Mouse (Mus musculus): ENCODE measurements around the gene Dcps.

The Dcps gene

DNA sequence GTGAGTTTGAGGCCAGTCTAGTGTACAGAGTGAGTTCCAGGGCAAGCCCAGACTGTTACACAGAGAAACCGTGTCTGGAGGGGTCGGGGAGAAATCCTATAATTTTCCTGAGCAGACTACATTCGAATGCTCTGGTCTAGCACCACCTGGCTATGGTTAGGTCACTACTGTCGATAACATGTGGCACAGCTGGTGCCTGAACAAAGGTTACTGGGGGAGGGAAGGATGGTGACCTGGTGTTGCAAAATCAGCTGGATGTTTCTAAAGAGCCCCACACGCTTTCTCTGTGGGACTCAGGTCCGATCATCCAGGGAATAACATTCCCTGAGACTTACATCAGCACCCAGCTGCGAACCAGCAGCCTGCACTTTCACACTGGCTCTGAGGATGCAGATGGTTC, 37.8 kb downstream of the Dcps start:
- DNase-seq (ENCODE audit: extremely low read depth, low read depth, low spot score): no peak

DNA sequence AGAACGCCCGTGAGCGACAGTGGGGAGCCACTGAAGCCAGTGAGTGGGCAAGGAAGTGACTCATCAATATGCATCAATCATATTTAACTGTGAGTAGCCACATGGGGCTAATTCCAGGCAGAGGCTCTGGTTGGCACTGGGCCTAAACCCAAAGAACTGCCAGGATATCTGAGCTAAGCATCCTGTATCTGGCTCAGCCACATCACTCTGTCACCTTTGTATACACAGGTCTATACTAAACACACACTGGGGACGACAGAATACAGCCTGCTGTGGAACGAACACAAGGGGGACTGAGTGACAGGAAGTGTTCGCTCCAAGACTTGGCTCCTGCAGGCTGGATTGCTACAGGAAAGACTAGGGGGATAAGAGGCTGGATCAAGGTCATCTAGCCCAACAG, 40.3 kb downstream of the Dcps start:
- DNase-seq (ENCODE audit: extremely low read depth, low read depth, low spot score): no peak

DNA sequence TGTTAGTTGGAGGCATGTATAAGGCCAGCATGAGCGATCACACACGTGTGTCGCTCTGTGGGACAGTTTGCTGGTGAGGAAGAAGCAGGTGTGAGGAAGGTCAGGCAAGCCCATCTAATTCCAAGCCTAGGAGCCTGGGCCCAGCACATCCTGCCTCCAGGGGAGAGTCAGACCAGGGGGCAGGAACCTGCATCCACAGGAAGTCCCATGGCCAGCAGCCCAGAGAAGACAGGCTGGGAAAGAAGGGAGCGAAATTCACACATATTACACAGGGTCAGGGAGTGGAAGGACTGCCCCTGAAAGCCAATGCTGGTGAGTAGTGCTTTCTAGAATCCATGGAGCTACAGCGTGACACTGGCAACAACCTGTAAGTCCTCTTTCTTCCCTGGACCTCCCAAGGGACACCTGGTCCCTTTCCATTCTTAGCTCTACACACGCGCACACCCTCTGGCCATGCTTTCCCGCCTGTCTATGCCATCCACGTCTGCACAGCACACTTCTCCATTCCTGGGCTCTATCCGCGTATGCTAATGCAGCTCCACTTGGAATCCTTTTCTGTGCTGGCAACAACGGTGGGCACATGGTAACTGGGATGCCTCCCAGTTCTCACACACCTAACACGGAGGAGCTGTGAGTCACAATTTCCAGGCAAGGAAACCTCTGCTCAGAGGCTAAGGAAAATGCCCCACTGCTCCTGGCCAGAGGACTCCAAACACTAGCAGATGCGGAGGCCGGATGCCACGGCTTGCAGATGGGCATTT, 44.0 kb downstream of the Dcps start:
- no peak for DNase-seq (ENCODE audit: extremely low read depth, low read depth, low spot score)

DNA sequence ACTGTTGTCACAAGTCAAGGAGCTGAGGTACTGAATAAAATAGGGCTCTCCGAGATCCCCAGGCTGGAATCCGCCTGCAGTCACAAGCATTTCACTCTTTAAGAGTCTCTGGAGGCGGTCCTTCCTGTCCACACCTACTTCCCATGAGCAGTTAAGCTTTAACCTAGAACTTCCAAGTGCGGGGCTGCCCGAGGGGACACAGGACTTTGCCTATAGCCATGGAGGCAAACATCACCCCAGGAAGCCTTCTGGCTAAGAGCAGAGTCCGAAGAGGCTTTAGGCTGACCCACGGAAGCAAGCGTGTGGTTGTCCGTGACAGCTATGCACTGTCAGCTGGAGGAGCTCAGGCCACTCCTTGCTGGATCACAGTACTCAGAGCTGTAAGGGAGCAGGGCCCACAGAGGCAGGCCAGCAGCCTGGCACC, 46.9 kb downstream of the Dcps start:
- DNase-seq (ENCODE audit: extremely low read depth, low read depth, low spot score): no peak

DNA sequence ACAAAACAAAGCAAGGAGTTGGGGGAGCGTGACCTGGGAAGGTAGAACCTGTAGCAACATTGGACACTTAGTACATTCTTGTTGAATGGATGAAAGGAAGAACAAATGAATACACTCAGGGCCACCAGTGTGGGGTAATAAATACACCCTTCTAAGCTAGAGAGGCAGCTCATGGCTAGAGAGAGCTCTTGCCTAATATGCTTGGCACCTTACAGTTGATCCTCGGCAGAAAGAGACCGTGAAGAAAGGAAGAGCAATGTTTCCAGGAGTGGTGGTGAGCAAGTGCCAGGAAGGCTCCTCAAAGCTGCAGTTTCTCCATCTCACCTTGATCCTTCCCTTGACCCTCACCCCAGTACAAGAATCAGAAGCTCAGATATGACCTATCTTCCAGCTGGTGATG, 47.3 kb downstream of the Dcps start:
- DNase-seq (ENCODE audit: extremely low read depth, low read depth, low spot score): no peak

DNA sequence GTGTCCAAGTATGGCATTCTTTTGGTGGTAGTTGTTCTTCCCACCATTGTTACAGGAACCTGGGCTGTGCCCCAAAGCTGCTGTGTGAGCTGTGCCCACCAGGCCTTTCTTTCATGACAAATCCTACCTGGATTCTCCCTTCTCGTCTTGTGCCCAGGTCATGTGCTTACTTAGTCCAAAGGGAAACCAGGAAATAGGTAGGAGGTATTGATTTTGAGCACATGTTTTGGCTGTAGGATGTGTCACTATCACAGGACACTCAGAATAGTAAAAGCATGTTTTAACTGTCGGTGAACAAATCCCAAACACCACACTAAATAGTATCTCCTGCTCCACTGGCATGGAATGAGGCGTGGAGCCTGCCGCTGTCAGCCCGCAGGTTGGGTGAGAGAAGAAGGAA, 48.3 kb downstream of the Dcps start:
- DNase-seq (ENCODE audit: extremely low read depth, low read depth, low spot score): no peak

DNA sequence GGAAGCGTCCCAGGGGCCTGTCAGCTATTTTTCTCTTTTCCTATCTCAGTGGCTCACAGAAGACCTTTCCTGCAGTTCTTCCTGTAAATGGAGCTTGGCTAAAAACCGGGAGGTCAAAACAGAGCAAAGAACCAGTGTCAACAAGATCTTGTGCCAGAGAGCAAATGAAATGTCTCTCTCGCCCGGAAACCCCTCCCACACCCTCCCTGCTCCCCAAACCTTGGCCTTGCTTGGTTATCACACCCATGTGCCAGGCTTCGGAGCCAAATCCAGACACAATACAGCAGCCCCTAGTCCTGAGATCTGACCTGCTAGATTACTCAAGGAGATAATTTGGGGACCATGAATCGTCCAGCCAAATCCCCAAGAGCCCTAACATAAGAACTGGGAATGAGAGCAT, 48.7 kb downstream of the Dcps start:
- DNase-seq (ENCODE audit: extremely low read depth, low read depth, low spot score): no peak

DNA sequence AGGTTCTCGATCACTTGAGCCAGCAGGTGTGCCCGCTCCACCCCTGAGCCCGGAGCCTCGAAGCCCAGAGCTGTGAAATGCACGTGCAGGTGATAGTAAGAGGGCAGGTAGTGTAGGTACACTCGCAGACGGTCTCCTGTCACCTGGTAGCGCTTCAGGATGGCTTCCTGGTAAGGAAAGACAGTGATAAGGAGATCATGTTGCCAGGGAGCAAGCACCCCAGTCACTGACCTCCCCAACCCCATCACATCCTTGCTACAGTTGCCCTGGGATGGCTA, 51.2 kb downstream of the Dcps start:
- no peak for DNase-seq (ENCODE audit: extremely low read depth, low read depth, low spot score)

DNA sequence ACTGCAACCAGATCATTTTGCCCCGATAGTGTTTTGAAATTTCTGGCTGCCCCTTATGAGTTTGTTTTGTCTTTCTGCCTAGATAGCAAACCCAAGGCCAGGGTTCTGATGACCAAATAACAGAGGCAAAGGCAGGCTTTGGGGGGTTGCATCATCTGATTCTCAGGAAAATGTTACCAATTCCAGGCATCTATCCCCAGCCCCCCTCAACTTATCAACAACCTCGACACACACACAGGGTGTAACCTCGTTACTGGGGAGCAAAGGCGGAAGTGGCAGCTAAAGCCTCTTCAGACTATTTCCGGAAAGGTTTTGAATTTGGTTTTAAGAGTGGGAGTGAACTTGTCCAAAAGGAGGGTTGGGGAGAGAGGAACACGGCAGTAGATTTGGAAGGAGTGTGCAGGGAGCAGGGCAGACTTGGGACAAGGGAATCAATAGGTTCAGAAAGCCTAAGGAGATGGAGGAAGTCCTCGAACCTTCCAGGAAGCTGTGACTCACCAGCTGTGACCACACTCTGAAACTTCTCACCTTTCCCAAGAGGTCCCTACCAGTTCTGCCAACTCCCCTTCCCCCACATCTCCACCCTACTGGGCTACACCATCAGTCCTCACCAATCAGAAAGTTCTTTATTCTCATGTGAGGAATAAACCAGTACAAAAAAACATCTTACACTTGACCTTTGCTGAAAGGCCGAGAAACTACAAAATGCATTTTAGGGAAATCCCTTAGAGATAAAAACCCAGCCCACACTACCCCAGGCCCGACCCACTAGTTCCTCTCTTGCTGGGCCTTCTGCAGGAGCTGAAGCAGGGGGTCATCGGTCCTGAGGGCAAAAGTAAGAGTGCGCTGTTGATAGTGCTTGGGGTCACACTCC, 51.8 kb downstream of the Dcps start:
- DNase-seq (ENCODE audit: extremely low read depth, low read depth, low spot score): no peak

DNA sequence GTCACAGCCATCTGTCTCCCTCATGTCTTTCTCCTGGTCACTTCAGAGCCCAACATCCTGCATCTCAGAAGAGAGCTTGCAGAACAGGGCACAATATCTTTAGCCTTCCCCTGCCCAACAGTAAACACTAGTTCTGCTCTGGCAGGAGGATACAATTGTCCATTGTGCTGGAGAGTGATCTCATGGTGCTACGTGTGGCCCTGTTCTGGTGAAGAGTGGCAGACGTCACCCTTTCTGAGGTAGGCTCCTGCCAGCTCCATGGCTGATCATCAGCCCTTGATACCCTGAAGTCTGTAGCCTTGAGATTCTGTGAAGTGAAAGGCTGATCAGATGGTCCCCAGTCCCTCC, 52.4 kb downstream of the Dcps start:
- no peak for DNase-seq (ENCODE audit: extremely low read depth, low read depth, low spot score)

DNA sequence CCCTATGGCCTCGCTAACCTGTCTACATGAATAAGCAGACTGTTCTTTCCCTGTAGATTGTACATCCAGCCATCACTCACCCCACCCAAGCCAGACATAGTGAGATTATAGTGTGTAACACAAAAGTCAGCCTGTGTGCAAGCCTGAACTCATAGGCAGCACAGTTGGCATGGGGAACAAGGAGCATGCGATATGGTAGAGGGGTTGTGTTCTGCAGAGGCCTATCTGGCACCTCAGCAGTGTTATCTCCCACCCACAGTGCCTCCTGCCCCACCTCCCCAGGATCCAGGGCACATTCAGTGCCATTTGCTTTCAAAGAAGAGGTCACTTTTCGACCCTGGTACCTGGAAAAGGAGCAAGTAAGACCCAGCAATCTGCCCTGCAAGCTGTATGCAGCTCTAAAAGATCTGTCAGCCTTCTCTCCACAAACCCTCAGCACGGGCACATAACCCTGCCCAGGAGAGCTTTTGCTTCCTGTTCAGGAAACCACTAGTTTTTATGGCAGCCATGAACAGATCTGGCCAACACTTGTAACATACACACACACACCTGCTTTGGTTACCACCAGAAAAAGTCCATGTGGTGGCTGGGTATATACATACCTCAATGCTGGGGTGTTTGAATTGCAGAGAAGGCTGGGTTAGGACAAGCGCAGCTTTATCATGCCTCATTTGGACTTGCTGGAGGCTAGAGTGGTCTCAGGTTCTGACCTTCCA, 53.2 kb downstream of the Dcps start:
- no peak for DNase-seq (ENCODE audit: extremely low read depth, low read depth, low spot score)

DNA sequence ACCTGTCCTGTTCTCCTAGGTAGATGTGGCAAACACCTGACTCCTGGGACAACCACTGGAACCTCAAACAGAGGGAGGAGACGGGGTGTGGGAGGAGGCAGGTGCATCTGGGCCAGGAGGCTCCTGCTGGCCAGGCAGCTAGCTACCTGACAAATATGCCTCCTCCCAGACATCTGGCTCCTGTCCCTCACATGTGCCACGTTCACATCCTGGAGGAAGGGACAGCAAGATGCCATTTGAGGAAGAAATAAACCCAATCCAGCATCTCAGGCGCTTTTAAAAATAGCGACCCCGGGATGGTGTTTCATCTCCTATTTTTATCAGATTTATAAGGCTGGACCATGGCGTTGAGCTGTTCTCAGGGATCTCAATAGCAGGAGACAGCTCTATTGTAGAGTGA, 56.7 kb downstream of the Dcps start, which contains the start of gene St3gal4:
Gene St3gal4 (minus strand): TSS at position 101 of the 400 bp plus-strand sequence.
- DNase-seq (ENCODE audit: extremely low read depth, low read depth, low spot score): no peak

DNA sequence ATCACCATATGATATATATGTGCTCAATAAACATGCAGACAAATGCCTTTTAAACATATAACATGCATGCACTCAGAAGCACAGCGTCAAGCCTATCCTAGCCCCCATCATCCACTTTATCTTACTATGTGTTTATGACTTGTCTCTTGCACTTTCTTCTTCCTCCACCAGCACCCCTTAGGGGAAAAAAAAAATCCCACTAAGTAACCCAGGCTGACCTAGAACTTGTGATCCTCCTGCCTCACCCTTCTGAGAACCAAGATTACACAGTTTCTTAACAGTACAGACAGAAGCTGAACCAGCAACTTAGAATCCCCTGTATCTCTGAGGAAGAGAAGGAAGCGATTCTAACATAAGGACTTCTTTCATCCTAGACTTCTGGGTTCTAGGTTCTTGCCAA, 57.3 kb downstream of the Dcps start:
- DNase-seq (ENCODE audit: extremely low read depth, low read depth, low spot score): no peak

DNA sequence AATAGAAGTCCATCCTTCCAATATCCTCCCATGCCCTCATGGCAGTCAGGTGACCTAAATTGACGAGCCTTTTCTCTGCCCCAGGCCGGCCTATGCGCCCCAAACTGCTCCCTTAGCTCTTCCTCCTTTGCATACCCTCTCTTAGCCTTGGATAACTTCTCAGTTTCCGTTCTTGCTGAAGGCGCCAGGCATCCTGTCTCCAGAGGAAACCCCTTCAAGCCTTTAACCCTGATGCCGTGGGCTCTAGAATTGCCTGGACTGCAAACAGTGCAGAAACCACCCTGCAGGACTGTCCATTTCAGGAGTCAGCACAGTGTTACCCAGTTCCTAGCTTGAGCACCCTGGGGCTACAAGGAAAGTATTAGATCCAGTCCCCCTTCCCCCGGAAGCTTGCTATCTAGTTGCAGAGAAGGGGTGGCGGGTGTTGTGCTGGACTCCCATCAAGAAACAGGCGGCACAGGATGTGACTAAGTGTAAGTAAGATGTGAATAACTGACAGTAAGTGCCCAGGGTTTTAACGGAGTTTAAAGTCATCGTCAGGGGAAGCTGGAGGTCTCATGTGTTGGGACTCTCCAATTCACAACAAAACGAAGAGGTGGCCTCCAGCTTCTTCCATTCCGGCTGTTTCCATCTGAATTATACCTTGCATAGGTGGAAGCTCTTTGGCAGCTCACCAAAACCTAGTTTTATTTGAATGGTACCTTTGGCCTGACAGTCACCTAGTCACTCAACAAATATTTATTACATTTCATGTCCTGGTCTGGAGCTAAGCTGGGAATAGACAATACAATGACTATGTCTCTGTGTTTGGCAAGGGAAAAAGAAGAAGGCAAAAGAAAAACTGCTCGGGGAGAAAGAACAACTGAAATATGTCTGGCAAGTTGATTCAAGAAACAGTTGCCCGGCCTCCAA, 58.2 kb downstream of the Dcps start:
- DNase-seq (ENCODE audit: extremely low read depth, low read depth, low spot score): no peak

DNA sequence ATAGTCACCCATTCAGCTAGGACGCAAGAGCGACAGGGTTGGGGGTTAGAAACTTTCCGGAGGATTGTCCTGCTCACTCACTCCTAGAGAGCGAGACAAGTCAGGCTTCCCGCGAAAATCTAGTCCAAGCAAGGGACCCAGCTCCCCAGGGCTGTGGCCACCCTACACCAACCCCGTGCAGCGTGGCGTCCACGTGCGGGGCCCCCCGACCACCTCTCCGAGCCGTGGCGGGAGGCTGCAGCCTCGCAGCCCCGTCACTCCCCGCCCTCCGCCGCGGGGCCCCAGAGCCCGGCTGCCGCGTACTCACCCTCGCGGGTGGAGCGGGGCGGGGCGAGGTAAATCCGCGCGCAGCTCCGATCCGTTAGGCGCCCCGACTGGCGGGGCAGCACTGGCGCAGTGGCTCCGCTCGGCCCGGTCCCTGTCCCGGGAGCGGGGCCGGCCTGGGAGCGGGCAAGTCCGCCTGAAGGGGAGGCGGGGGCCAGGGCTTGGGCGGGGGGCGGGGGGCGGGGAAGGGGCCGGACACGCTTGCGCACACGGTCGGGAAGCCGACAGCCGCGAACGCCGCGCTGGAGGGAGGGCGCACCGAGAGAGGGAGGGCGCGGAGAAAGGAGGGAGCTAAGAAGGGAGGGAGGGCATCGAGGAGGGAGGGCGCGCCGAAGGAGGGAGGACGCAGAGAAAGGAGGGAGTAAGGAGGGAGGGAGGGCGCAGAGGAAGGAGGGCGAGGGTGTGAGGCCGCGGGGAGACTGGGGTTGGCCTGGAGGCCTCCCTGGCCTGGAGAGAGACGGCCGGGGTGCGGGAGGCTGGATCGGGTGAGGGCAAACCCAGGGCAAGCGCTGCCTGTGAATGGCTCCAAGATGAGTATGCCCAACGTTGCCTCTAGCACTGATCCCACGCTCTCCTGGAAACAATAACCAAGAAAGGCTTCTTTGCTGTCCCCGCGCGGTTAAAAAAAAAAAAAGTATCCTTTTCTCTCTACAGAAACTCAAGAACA, 59.2 kb downstream of the Dcps start:
- no peak for DNase-seq (ENCODE audit: extremely low read depth, low read depth, low spot score)

DNA sequence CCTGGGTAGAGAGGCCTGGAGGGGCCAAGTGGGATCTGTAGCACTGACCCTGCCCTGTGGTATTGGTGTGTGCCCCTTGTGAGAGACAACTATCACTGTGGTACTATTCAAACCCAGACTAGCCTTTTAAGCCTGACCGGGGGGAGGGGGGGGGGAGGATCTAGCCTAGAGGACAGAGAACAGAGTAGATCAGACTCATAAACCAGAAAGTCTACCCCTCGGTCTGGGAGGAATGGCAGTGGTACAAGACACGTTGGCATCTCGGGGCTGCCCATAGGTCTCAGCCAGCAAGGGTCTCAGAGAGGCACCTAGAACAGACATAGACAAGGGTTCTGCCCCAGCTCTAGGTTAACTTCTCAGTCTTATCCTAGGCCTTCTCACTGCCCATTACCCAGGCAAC, 60.1 kb downstream of the Dcps start:
- no peak for DNase-seq (ENCODE audit: extremely low read depth, low read depth, low spot score)

DNA sequence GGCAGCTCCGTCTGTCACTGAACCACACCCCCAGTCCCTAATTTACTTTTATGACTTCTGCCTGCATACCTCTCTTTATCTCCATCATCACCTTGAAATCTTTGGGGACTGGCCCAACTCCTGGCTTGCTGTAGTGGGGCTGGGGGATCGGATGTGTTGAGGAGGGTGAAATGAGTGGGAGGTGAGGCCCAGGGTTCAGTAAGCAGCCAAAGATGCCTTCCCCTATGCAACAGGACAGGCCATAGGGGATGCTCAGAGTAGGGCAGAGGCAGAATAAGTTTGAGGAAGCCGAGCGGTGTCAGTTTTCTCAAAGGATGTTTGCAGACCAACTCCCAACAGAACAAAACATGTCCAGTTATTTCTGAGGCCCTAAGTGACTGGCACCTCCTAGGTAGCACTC, 60.6 kb downstream of the Dcps start:
- no peak for DNase-seq (ENCODE audit: extremely low read depth, low read depth, low spot score)

DNA sequence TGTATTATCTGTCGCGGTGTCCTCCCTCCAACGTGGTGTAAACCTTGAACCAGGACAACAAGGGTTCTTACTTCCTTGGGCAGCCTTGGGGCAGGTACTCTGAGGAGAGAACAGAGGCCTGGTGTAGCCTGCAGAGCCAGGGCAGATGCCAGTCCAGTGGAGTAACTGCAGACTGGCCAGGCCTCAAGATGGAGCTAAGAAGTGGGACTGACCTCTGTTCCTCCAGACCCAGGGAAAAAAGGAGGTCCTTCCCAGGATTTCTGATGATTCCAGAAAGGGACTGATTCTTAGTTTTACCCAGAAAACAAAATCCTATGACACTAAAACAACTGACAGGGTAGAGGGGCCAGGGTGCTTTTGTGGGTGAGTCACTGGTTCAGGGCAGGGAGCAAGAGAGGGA, 61.6 kb downstream of the Dcps start:
- no peak for DNase-seq (ENCODE audit: extremely low read depth, low read depth, low spot score)

DNA sequence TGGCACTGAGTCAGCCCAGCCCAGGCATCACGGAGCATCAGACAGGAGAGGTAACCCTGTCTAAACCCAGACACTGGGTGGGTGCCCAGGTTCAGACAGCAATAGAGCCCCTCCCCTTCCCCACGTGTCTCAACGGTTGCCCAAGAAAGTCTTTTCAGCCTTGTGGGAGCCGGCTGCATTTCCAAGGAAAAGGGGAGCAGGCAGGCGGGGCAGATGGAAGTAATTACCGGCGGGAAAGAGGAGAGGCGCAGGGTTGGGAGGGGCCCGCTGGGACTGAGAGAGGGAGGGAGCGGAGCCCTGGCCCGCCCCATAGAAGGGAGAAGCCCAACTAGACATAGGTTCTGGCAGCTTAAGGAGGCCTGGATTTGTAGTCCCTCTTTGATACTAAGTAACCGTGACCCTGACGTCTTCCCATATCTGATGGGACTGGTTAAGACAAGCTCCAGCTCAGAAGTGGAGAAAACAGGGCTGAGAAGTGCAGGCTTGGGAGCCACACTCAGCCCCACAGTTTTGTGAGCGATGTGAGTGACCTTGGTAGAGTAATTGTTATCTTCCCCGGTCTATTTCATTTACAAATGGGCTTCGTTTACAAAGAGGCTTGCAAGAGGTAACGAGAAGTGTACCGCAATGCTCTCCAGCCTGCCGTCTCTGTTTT, 63.8 kb downstream of the Dcps start:
- no peak for DNase-seq (ENCODE audit: extremely low read depth, low read depth, low spot score)
